Mouse (Mus musculus): ENCODE results near the gene Tex12. TPM values are rescaled to one million over a fixed set of nuclear protein-coding genes. Genes with fewer than 3 reads are reported as not detected.
A peak's percentile ranks its signal among the peaks of the same experiment; 100 is the strongest.

Gene Tex12
- total and polyA plus RNA-seq, 2 experiments from 2014 or later = not detected

DNA sequence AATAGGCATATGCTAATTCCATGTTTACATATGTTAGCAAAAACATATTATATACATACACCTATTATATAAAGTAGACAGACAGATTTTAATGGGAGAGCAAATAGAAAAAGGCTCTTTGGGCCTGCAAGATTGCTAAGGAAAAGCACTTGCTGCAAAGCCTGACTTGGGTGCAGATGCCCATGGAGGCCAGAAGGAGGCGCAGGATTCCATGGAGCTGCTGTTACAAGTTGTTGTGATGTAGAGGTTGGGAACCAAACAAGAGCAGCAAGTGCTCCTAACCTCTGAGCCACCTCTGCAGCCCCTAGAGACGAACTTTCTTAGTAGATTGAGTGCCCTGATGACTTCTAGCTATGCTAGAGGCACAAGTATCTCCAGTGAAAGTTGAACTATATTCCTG, 42.3 kb downstream of the Tex12 start:
- H3K4me1 ChIP-seq (ENCODE audit: insufficient read depth, low read length) = no peaks in the 10 kb centered on the region
- no peak overlapping the region for H3K9ac ChIP-seq (replicated peaks; ENCODE audit: low read length, poor library complexity, severe bottlenecking)
- H3K4me2 ChIP-seq (ENCODE audit: low read depth, low read length, poor library complexity, severe bottlenecking) = no peak overlapping the region
- 9% methylated on average over 2 of the region's 2 CpGs for WGBS
- H3K9me3 ChIP-seq (ENCODE audit: low read length) = no peaks in the 10 kb centered on the region
- no peaks in the 10 kb centered on the region for H3K36me3 ChIP-seq (ENCODE audit: insufficient read depth, low read length)
- DNase-seq (ENCODE audit: low spot score) (no peak), ATAC-seq (ENCODE audit: low FRiP score) (no peak)
- no peak overlapping the region for H3K4me3 ChIP-seq (ENCODE audit: low read depth, low read length)
- no peaks in the 10 kb centered on the region for H3K27me3 ChIP-seq (ENCODE audit: insufficient read depth, low read length)
- no peak overlapping the region for H3K27ac ChIP-seq (ENCODE audit: low read depth, low read length)
- peak; percentile 54 for TF ChIP-seq CTCF (IDR thresholded peaks at IDR 0.05)

- no peak for TF ChIP-seq CTCF (IDR thresholded peaks at IDR 0.05)
- ATAC-seq (ENCODE audit: low FRiP score) = no peak
- 87% methylated on average over 5 of the region's 5 CpGs for WGBS
- H3K27me3 ChIP-seq (ENCODE audit: insufficient read depth, low read length) = no peaks in the 10 kb centered on the region
- no peak overlapping the region for H3K4me3 ChIP-seq (ENCODE audit: low read depth, low read length)
- H3K4me1 ChIP-seq (ENCODE audit: insufficient read depth, low read length) = no peaks in the 10 kb centered on the region
- H3K9me3 ChIP-seq (ENCODE audit: low read length) = no peaks in the 10 kb centered on the region
- H3K9ac ChIP-seq (replicated peaks; ENCODE audit: low read length, poor library complexity, severe bottlenecking) = no peak overlapping the region
- no peak overlapping the region for H3K27ac ChIP-seq (ENCODE audit: low read depth, low read length)
- H3K4me2 ChIP-seq (ENCODE audit: low read depth, low read length, poor library complexity, severe bottlenecking) = no peak overlapping the region
- DNase-seq (ENCODE audit: low spot score) = no peak
- H3K36me3 ChIP-seq (ENCODE audit: insufficient read depth, low read length) = no peaks in the 10 kb centered on the region
Observed at GRCm38 (mm10) chr9:50515462-50515861, 45.7 kb downstream of the Tex12 start.

DNA sequence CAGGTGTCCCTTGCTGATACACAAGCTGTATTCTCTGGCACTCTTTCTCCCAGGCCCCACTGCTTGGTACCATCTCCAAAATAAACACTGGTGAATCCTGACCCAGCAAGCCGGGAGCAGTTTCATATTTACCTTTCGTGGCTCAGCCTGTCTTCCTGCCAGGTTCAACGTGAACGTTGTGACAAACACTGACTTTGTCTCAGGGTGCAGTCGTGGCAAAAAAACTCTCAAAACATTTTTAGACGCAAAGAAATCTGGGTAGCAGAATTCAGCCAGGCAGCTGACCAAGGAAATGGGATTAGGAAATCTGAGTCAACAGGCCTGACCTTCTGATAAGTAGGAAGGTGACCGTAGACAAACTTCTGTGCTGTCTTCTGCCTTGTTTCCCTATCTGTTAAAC, 53.6 kb downstream of the Tex12 start:
- Histone ChIP-seq H3K9ac (replicated peaks; ENCODE audit: low read length, poor library complexity, severe bottlenecking) (no peak overlapping the region), H3K27me3 (ENCODE audit: insufficient read depth, low read length) (no peaks in the 10 kb centered on the region), H3K4me1 (ENCODE audit: insufficient read depth, low read length) (no peaks in the 10 kb centered on the region), H3K27ac (ENCODE audit: low read depth, low read length) (no peak overlapping the region), H3K4me3 (ENCODE audit: low read depth, low read length) (no peak overlapping the region), H3K4me2 (ENCODE audit: low read depth, low read length, poor library complexity, severe bottlenecking) (no peak overlapping the region), H3K36me3 (ENCODE audit: insufficient read depth, low read length) (no peaks in the 10 kb centered on the region), H3K9me3 (ENCODE audit: low read length) (no peaks in the 10 kb centered on the region)
- DNase-seq (ENCODE audit: low spot score) = no peak
- no peak for ATAC-seq (ENCODE audit: low FRiP score)
- 75% methylated on average over 7 of the region's 7 CpGs for WGBS
- TF ChIP-seq CTCF (IDR thresholded peaks at IDR 0.05) = no peak

Other genes with a start within 250 kb of the Tex12 start
- gene Rpl10-ps3, start 216.4 kb downstream of the Tex12 start, total RNA-seq (2014; rRNA removed) = 111 and 114 TPM in 2 replicates
- gene Rpl10-ps3, start 216.4 kb downstream of the Tex12 start, polyA plus RNA-seq (2015; fragmentation: Nextera tagmentation; extraction: Ambion mirVana) = 88.1 and 95.5 TPM in 2 replicates
- gene Plet1, start 66.8 kb downstream of the Tex12 start, total RNA-seq (2014; rRNA removed) = 0.33 TPM in 1 of 2 replicates, not detected in the other
- gene Plet1, start 66.8 kb downstream of the Tex12 start, polyA plus RNA-seq (2015; fragmentation: Nextera tagmentation; extraction: Ambion mirVana) = 0.52 and 0.80 TPM in 2 replicates
- 76.6 and 82.3 TPM in 2 replicates for gene Pts, start 32.6 kb downstream of the Tex12 start, total RNA-seq (2014; rRNA removed)
- gene Pts, start 32.6 kb downstream of the Tex12 start, polyA plus RNA-seq (2015; fragmentation: Nextera tagmentation; extraction: Ambion mirVana) = 116 and 119 TPM in 2 replicates
- gene Il18, start 6.5 kb downstream of the Tex12 start, total RNA-seq (2014; rRNA removed) = 18.2 and 20.5 TPM in 2 replicates
- gene Il18, start 6.5 kb downstream of the Tex12 start, polyA plus RNA-seq (2015; fragmentation: Nextera tagmentation; extraction: Ambion mirVana) = 35.0 and 37.8 TPM in 2 replicates
- gene Bco2, start 6.1 kb downstream of the Tex12 start, total RNA-seq (2014; rRNA removed) = 0.14 and 0.49 TPM in 2 replicates
- 0.42 and 0.48 TPM in 2 replicates for gene Bco2, start 6.1 kb downstream of the Tex12 start, polyA plus RNA-seq (2015; fragmentation: Nextera tagmentation; extraction: Ambion mirVana)
- 189 and 214 TPM in 2 replicates for gene Sdhd, start 42.5 kb upstream of the Tex12 start, total RNA-seq (2014; rRNA removed)
- 308 and 333 TPM in 2 replicates for gene Sdhd, start 42.5 kb upstream of the Tex12 start, polyA plus RNA-seq (2015; fragmentation: Nextera tagmentation; extraction: Ambion mirVana)
- 185 and 193 TPM in 2 replicates for gene Timm8b, start 42.6 kb upstream of the Tex12 start, total RNA-seq (2014; rRNA removed)
- gene Timm8b, start 42.6 kb upstream of the Tex12 start, polyA plus RNA-seq (2015; fragmentation: Nextera tagmentation; extraction: Ambion mirVana) = 404 and 419 TPM in 2 replicates
- gene Pih1d2, start 56.0 kb upstream of the Tex12 start, total RNA-seq (2014; rRNA removed) = 1.3 and 15.0 TPM in 2 replicates
- gene Pih1d2, start 56.0 kb upstream of the Tex12 start, polyA plus RNA-seq (2015; fragmentation: Nextera tagmentation; extraction: Ambion mirVana) = 3.3 and 6.1 TPM in 2 replicates
- gene Nkapd1, start 56.1 kb upstream of the Tex12 start, total RNA-seq (2014; rRNA removed) = 10.9 and 19.3 TPM in 2 replicates
- gene Nkapd1, start 56.1 kb upstream of the Tex12 start, polyA plus RNA-seq (2015; fragmentation: Nextera tagmentation; extraction: Ambion mirVana) = 18.7 and 22.5 TPM in 2 replicates
- 67.4 and 70.3 TPM in 2 replicates for gene Dlat, start 98.5 kb upstream of the Tex12 start, total RNA-seq (2014; rRNA removed)
- gene Dlat, start 98.5 kb upstream of the Tex12 start, polyA plus RNA-seq (2015; fragmentation: Nextera tagmentation; extraction: Ambion mirVana) = 58.7 and 59.1 TPM in 2 replicates
- 33.3 and 52.6 TPM in 2 replicates for gene Dixdc1, start 178.2 kb upstream of the Tex12 start, total RNA-seq (2014; rRNA removed)
- gene Dixdc1, start 178.2 kb upstream of the Tex12 start, polyA plus RNA-seq (2015; fragmentation: Nextera tagmentation; extraction: Ambion mirVana) = 26.1 and 28.6 TPM in 2 replicates
- gene 2310030G06Rik, start 185.2 kb upstream of the Tex12 start, total RNA-seq (2014; rRNA removed) = 1.3 and 1.5 TPM in 2 replicates
- gene 2310030G06Rik, start 185.2 kb upstream of the Tex12 start, polyA plus RNA-seq (2015; fragmentation: Nextera tagmentation; extraction: Ambion mirVana) = 2.9 and 3.3 TPM in 2 replicates
- 6.2 and 11.3 TPM in 2 replicates for gene Cryab, start 190.0 kb upstream of the Tex12 start, total RNA-seq (2014; rRNA removed)
- gene Cryab, start 190.0 kb upstream of the Tex12 start, polyA plus RNA-seq (2015; fragmentation: Nextera tagmentation; extraction: Ambion mirVana) = 18.7 and 19.7 TPM in 2 replicates
- 1.1 and 5.2 TPM in 2 replicates for gene Hspb2, start 191.0 kb upstream of the Tex12 start, total RNA-seq (2014; rRNA removed)
- gene Hspb2, start 191.0 kb upstream of the Tex12 start, polyA plus RNA-seq (2015; fragmentation: Nextera tagmentation; extraction: Ambion mirVana) = 2.5 and 2.6 TPM in 2 replicates
- gene Fdxacb1, start 206.9 kb upstream of the Tex12 start, total RNA-seq (2014; rRNA removed) = 9.7 and 14.1 TPM in 2 replicates
- 9.2 and 13.1 TPM in 2 replicates for gene Fdxacb1, start 206.9 kb upstream of the Tex12 start, polyA plus RNA-seq (2015; fragmentation: Nextera tagmentation; extraction: Ambion mirVana)
- 97.6 and 106 TPM in 2 replicates for gene Alg9, start 213.7 kb upstream of the Tex12 start, total RNA-seq (2014; rRNA removed)
- 51.4 and 57.3 TPM in 2 replicates for gene Alg9, start 213.7 kb upstream of the Tex12 start, polyA plus RNA-seq (2015; fragmentation: Nextera tagmentation; extraction: Ambion mirVana)
- 29.0 and 33.0 TPM in 2 replicates for gene 1110032A03Rik, start 214.2 kb upstream of the Tex12 start, total RNA-seq (2014; rRNA removed)
- gene 1110032A03Rik, start 214.2 kb upstream of the Tex12 start, polyA plus RNA-seq (2015; fragmentation: Nextera tagmentation; extraction: Ambion mirVana) = 59.6 and 60.7 TPM in 2 replicates

Measured in midbrain, postnatal 0 days (tissue).